Mouse (Mus musculus): ENCODE data around the gene Aph1a. TPM values are rescaled to one million over a fixed set of nuclear protein-coding genes. Genes with fewer than 3 reads are reported as not detected.

Aph1a gene
- total RNA-seq, 2 experiments from 2014 or later, result 97.7 to 102 TPM

Other genes starting within 250 kb of the Aph1a start
- 10 to 100 TPM; 68.0 TPM for gene Mcl1, start 235.2 kb upstream of the Aph1a start, total RNA-seq (2021)
- gene Adamtsl4, start 206.1 kb upstream of the Aph1a start, total RNA-seq (2021), result under 1 TPM; 0.69 to 0.94 TPM
- gene Ecm1, start 154.4 kb upstream of the Aph1a start, total RNA-seq (2021), result 10 to 100 TPM in 1 of 2 experiments, 1 to 10 TPM in 1; 9.6 to 11.9 TPM
- gene Tars2, start 133.8 kb upstream of the Aph1a start, total RNA-seq (2021), result 10 to 100 TPM; 38.0 to 39.8 TPM
- 10 to 100 TPM; 57.2 to 63.9 TPM for gene Rprd2, start 75.1 kb upstream of the Aph1a start, total RNA-seq (2021)
- gene Prpf3, start 38.1 kb upstream of the Aph1a start, total RNA-seq (2021), result 10 to 100 TPM; 26.0 to 26.4 TPM
- gene Mrps21, start 22.4 kb upstream of the Aph1a start, total RNA-seq (2021), result 100 to 1,000 TPM; 147 to 175 TPM
- gene Ciart, start 11.7 kb upstream of the Aph1a start, total RNA-seq (2021), result 1 to 10 TPM; 6.5 to 8.9 TPM
- 10 to 100 TPM in 1 of 2 experiments, 1 to 10 TPM in 1; 9.4 to 10.2 TPM for gene BC028528, start 2.0 kb upstream of the Aph1a start, total RNA-seq (2021)
- 1 to 10 TPM; 2.5 to 4.4 TPM for gene Car14, start 10.7 kb downstream of the Aph1a start, total RNA-seq (2021)
- 100 to 1,000 TPM; 103 to 105 TPM for gene Anp32e, start 35.3 kb downstream of the Aph1a start, total RNA-seq (2021)
- gene Plekho1, start 102.0 kb downstream of the Aph1a start, total RNA-seq (2021), result 10 to 100 TPM; 50.2 to 56.5 TPM
- 10 to 100 TPM; 41.9 to 42.2 TPM for gene Vps45, start 164.5 kb downstream of the Aph1a start, total RNA-seq (2021)
- 10 to 100 TPM; 17.7 to 21.0 TPM for gene Otud7b, start 210.6 kb downstream of the Aph1a start, total RNA-seq (2021)

Measured in layer of hippocampus, postnatal 10 days (tissue).